Mouse (Mus musculus): ENCODE data around the gene Zbtb32. TPM values are rescaled to one million over a fixed set of nuclear protein-coding genes. Genes with fewer than 3 reads are reported as not detected.

Zbtb32 gene
- polyA plus RNA-seq (2015; fragmentation: Nextera tagmentation; extraction: Ambion mirVana) = 1.2 TPM in 2 replicates

DNA sequence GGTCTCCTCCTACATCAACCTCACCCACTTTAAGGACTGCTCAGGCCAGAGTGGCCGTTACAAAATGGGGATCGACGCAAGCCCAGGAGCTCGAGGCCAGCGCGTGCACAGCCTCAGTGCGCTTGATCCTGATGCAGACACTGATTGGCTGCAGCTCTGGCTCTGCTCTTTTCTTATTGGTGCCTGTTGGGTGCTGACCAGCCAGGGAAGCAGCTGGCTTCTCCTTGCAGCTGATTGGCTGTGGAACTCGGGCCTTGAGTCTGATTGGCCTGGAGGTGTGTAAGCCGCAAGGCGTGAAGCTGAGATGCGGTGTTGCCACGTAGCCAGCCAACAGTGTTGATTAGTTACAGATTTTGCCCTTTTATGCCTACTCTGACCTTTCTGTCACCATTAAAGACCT is at the start of gene Zbtb32:
TSS of gene Zbtb32 (minus strand) at position 124 of the 400 bp plus-strand sequence.
- Histone ChIP-seq H3K27me3 (replicated peaks; ENCODE audit: control insufficient read depth, insufficient read depth, low read length) (no peaks in the 10 kb centered on the region), H3K27ac (ENCODE audit: low read depth, low read length) (no peak within 1 kb of the TSS), H3K4me1 (replicated peaks; ENCODE audit: control insufficient read depth, insufficient read depth, low read length) (no peaks in the 10 kb centered on the region), H3K4me3 (ENCODE audit: low read depth, low read length) (no peak within 1 kb of the TSS), H3K36me3 (ENCODE audit: control insufficient read depth, insufficient read depth) (no peaks in the 10 kb centered on the region), H3K9me3 (ENCODE audit: control insufficient read depth) (no peaks in the 10 kb centered on the region), H3K4me2 (replicated peaks; ENCODE audit: low read depth) (peak within 1 kb of the TSS; percentile 44), H3K9ac (ENCODE audit: low read depth, low read length) (no peak within 1 kb of the TSS)
- no peak for TF ChIP-seq CTCF (IDR thresholded peaks at IDR 0.05; ENCODE audit: low read depth)
- 95% methylated on average over 12 of the region's 12 CpGs for WGBS
- ATAC-seq = no peak

DNA sequence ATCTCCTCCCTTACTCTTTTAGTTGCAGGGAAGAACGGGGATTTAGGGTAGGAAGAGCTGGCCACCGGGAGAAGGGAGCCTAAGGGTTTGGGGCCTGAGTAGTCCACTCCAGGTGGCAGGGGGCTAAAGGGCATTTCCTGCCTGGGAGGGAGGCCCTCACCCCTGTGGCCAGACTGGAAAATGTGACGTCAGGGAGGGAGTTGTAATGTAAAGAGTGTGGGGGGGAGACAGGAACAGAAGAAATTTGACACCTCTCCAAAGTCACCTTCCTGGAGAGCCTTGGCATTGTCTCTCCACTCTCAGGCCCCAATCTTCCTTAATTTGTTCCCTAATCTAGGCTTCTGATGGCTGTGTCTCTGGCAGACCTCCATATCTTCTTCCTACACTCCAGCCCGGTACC is 40.4 kb upstream of the Zbtb32 start:
- no peak for TF ChIP-seq CTCF (IDR thresholded peaks at IDR 0.05; ENCODE audit: low read depth)
- Histone ChIP-seq H3K27me3 (replicated peaks; ENCODE audit: control insufficient read depth, insufficient read depth, low read length) (peaks cover 27% of the 10 kb centered on the region), H3K4me1 (replicated peaks; ENCODE audit: control insufficient read depth, insufficient read depth, low read length) (no peaks in the 10 kb centered on the region), H3K36me3 (ENCODE audit: control insufficient read depth, insufficient read depth) (peaks cover 40% of the 10 kb centered on the region), H3K27ac (ENCODE audit: low read depth, low read length) (no peak overlapping the region), H3K4me3 (ENCODE audit: low read depth, low read length) (no peak overlapping the region), H3K9me3 (ENCODE audit: control insufficient read depth) (no peaks in the 10 kb centered on the region), H3K9ac (ENCODE audit: low read depth, low read length) (no peak overlapping the region), H3K4me2 (replicated peaks; ENCODE audit: low read depth) (no peak overlapping the region)
- ATAC-seq = no peak
- WGBS = 24% methylated on average over 4 of the region's 4 CpGs

DNA sequence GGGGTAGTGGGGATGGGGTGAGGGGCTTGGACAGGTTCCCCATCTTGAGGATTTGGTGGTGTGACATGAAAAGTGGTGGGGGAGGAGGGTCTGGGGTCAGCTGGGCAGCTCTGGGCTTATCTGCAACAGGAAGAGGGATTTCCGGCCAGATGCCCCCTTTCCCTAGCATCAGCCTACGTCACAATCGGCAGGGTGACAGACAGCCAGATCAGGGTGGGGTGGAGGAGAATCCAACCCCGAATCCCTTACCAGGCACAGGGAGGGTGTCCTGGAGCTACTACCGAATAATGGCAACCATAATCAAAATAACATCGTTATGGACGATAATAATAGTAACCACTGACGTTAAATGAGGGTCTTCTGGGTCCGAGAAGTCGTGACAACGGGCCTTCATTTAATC is 37.7 kb upstream of the Zbtb32 start:
- Histone ChIP-seq H3K36me3 (ENCODE audit: control insufficient read depth, insufficient read depth) (peaks cover 15% of the 10 kb centered on the region), H3K4me2 (replicated peaks; ENCODE audit: low read depth) (no peak overlapping the region), H3K27me3 (replicated peaks; ENCODE audit: control insufficient read depth, insufficient read depth, low read length) (peaks cover 47% of the 10 kb centered on the region), H3K27ac (ENCODE audit: low read depth, low read length) (no peak overlapping the region), H3K9ac (ENCODE audit: low read depth, low read length) (no peak overlapping the region), H3K4me1 (replicated peaks; ENCODE audit: control insufficient read depth, insufficient read depth, low read length) (no peaks in the 10 kb centered on the region), H3K9me3 (ENCODE audit: control insufficient read depth) (no peaks in the 10 kb centered on the region), H3K4me3 (ENCODE audit: low read depth, low read length) (no peak overlapping the region)
- TF ChIP-seq CTCF (IDR thresholded peaks at IDR 0.05; ENCODE audit: low read depth) = no peak
- no peak for ATAC-seq
- WGBS = 25% methylated on average over 11 of the region's 11 CpGs

DNA sequence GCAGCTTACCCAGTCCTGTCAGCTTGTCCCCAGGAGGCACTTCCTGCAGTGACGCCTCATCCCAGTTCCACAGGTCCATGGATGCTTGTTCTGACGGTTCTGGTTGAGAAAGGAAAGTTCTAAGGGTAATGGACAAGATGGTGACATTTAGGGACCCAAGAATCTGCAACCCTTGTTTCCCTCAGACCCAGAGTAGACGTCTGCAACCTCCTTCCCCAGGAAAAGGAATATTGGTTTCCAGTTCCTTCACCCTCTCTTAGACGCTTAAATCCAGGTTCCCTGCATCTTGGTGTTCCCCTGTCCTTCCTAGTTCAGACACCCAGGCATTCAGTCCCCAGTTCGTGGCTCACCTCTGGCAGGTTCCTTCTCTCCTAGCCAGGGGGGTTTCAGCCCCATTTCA is 37.0 kb upstream of the Zbtb32 start, which contains the start of gene Etv2:
TSS of gene Etv2 (minus strand) at position 101 of the 400 bp plus-strand sequence.
- Histone ChIP-seq H3K9me3 (ENCODE audit: control insufficient read depth) (no peaks in the 10 kb centered on the region), H3K4me1 (replicated peaks; ENCODE audit: control insufficient read depth, insufficient read depth, low read length) (no peaks in the 10 kb centered on the region), H3K36me3 (ENCODE audit: control insufficient read depth, insufficient read depth) (peaks cover 9% of the 10 kb centered on the region; the same call in 1 of the 2 replicates), H3K4me3 (ENCODE audit: low read depth, low read length) (peak within 1 kb of the TSS; percentile 13), H3K27ac (ENCODE audit: low read depth, low read length) (no peak within 1 kb of the TSS), H3K9ac (ENCODE audit: low read depth, low read length) (no peak within 1 kb of the TSS), H3K27me3 (replicated peaks; ENCODE audit: control insufficient read depth, insufficient read depth, low read length) (peaks cover 50% of the 10 kb centered on the region), H3K4me2 (replicated peaks; ENCODE audit: low read depth) (peak within 1 kb of the TSS; percentile 38)
- 6% methylated on average over 5 of the region's 5 CpGs for WGBS
- no peak for TF ChIP-seq CTCF (IDR thresholded peaks at IDR 0.05; ENCODE audit: low read depth)
- no peak for ATAC-seq

DNA sequence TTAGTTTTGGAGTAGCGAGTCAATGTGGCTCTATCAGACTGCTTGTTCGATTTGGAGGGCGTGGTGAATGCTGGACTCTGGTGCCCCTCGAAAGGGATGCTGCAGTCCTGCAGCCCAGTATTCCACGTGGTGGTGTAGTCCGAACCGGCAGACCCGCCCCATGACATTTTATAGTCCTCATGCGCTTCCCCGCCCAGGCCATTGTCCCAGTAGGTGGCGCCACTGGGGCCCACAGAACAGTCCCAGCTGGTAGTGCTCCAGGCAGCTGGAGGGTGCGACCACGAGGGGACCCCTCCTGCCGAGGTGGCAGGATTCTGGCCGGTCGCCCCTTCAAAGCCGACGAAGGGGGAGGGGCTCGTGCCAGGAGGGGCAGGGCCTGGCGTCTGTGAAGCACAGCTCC is 35.9 kb upstream of the Zbtb32 start:
- Histone ChIP-seq H3K4me1 (replicated peaks; ENCODE audit: control insufficient read depth, insufficient read depth, low read length) (no peaks in the 10 kb centered on the region), H3K27me3 (replicated peaks; ENCODE audit: control insufficient read depth, insufficient read depth, low read length) (peaks cover 54% of the 10 kb centered on the region), H3K9me3 (ENCODE audit: control insufficient read depth) (no peaks in the 10 kb centered on the region), H3K4me2 (replicated peaks; ENCODE audit: low read depth) (peak overlapping the region; percentile 38), H3K4me3 (ENCODE audit: low read depth, low read length) (peak overlapping the region; percentile 13), H3K9ac (ENCODE audit: low read depth, low read length) (no peak overlapping the region), H3K27ac (ENCODE audit: low read depth, low read length) (no peak overlapping the region), H3K36me3 (ENCODE audit: control insufficient read depth, insufficient read depth) (no peaks in the 10 kb centered on the region)
- WGBS = under 1% methylated on average over 20 of the region's 20 CpGs
- ATAC-seq = peak; percentile 66; the same call in 1 of the 2 replicates
- peak; percentile 83 for TF ChIP-seq CTCF (IDR thresholded peaks at IDR 0.05; ENCODE audit: low read depth)

DNA sequence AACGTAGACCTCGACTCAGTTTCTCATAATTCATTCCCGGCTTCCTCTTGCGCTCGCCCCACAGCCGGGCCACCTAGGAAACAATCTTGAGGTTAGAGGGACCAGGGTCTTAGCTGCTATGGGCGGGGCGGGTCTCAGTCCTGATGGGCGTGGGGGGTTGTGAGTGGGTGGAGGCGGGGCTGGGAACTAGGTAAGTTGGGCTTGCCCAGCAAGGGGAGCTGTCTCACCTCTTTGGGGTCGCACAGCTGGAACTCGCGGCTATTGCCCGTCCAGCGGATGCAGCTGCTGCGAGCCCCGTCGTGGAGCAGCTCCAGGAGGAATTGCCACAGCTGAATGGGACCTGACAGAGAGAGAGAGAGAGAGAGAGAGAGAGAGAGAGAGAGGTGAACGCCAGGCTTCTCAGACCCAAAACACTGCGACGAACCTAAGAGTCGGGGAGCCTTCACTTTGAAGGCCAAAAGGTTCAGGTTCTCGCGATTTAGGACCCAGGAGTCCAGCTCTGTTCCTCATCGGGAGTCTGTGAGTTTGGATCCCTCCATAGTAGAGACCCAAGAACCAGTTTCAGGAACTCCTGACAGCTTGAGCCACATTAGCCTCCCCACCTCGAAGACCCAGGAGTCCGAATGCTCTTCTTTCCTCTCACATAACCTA is 35.2 kb upstream of the Zbtb32 start:
- Histone ChIP-seq H3K9ac (ENCODE audit: low read depth, low read length) (no peak overlapping the region), H3K36me3 (ENCODE audit: control insufficient read depth, insufficient read depth) (no peaks in the 10 kb centered on the region), H3K9me3 (ENCODE audit: control insufficient read depth) (no peaks in the 10 kb centered on the region), H3K4me2 (replicated peaks; ENCODE audit: low read depth) (no peak overlapping the region), H3K27me3 (replicated peaks; ENCODE audit: control insufficient read depth, insufficient read depth, low read length) (peaks cover 54% of the 10 kb centered on the region), H3K27ac (ENCODE audit: low read depth, low read length) (no peak overlapping the region), H3K4me1 (replicated peaks; ENCODE audit: control insufficient read depth, insufficient read depth, low read length) (no peaks in the 10 kb centered on the region), H3K4me3 (ENCODE audit: low read depth, low read length) (0 out of 2 replicates have a peak overlapping the region, but pooled peaks have one; percentile 1)
- ATAC-seq = no peak
- WGBS = 5% methylated on average over 27 of the region's 27 CpGs
- no peak for TF ChIP-seq CTCF (IDR thresholded peaks at IDR 0.05; ENCODE audit: low read depth)

Measured in intestine, postnatal 0 days (tissue).